Comparison of ENCODE assay signal across 11 mouse cellular contexts in the genomic region with DNA sequence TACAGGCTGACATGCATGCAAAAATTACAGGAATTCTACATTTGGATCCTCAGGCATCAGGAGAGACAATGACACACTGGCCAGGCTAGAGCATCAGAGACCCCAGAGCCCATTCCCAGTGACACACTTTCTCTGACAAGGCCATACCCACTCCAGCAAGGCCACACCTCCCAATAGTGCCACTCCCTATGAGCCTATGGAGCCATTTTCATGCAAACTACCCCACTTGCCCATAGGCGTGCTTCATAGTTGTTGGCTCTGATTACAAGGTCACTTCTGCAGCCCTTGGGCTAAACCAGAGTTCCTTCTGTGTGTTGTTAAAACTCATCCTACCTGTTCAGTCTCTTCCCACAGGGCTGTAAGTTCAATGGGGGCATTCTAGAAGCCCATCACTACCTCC. TPM values are rescaled to one million over a fixed set of nuclear protein-coding genes. Genes with fewer than 3 reads are reported as not detected.
DNase-seq lines count a peak whose midpoint lies in the region; ATAC-seq and TF ChIP-seq lines count a peak whose summit lies in the region.
"Had no signal": no experiment of that assay in that cellular context is flagged by ENCODE, and none has a peak within 500 bp of the region (broad histone marks: within the 10 kb centered on the region; RNA-seq: fewer than 3 reads in every experiment).

No protein-coding gene starts in this region.

- H3K36me3 ChIP-seq in kidney, embryonic 15.5 days = no peaks in the 10 kb centered on the region
- no peaks in the 10 kb centered on the region for H3K36me3 ChIP-seq in midbrain, embryonic 11.5 days (ENCODE audit: control insufficient read depth, insufficient read depth, low read length)
- H3K36me3 ChIP-seq in midbrain, embryonic 13.5 days = no peaks in the 10 kb centered on the region
- H3K36me3 ChIP-seq: neural tube, embryonic 13.5 days had no signal

- intact Hi-C loops in gastrocnemius, adult 2 months (cut with DNase I) = no loop called here

- no peaks in the 10 kb centered on the region for H3K27me3 ChIP-seq in kidney, embryonic 15.5 days
- H3K27me3 ChIP-seq in midbrain, embryonic 11.5 days (ENCODE audit: control insufficient read depth, insufficient read depth, low read length) = no peaks in the 10 kb centered on the region
- no peaks in the 10 kb centered on the region for H3K27me3 ChIP-seq in midbrain, embryonic 13.5 days
- H3K27me3 ChIP-seq: neural tube, embryonic 13.5 days had no signal

- no peak overlapping the region for H3K4me2 ChIP-seq in kidney, embryonic 15.5 days
- no peak overlapping the region for H3K4me2 ChIP-seq in midbrain, embryonic 11.5 days
- H3K4me2 ChIP-seq in midbrain, embryonic 13.5 days (replicated peaks) = no peak overlapping the region
- H3K4me2 ChIP-seq: neural tube, embryonic 13.5 days had no signal

- no peaks in the 10 kb centered on the region for H3K9me3 ChIP-seq in kidney, embryonic 15.5 days (replicated peaks)
- no peaks in the 10 kb centered on the region for H3K9me3 ChIP-seq in midbrain, embryonic 11.5 days (ENCODE audit: control insufficient read depth, low read length)
- H3K9me3 ChIP-seq in midbrain, embryonic 13.5 days = no peaks in the 10 kb centered on the region
- H3K9me3 ChIP-seq: neural tube, embryonic 13.5 days had no signal

- H3K4me1 ChIP-seq in kidney, embryonic 15.5 days = peaks cover 38% of the 10 kb centered on the region
- peaks cover 4% of the 10 kb centered on the region for H3K4me1 ChIP-seq in midbrain, embryonic 11.5 days (ENCODE audit: control insufficient read depth, insufficient read depth, low read length)
- peaks cover 27% of the 10 kb centered on the region for H3K4me1 ChIP-seq in midbrain, embryonic 13.5 days (replicated peaks)

- WGBS in kidney, embryonic 15.5 days = 79% methylated on average over 1 of the region's 1 CpGs
- WGBS in midbrain, embryonic 11.5 days = 55% methylated on average over 1 of the region's 1 CpGs
- WGBS in midbrain, embryonic 13.5 days = 52% methylated on average over 1 of the region's 1 CpGs

- H3K4me3 ChIP-seq in gastrocnemius, adult 2 months = peak overlapping the region; percentile 40
- no peak overlapping the region for H3K4me3 ChIP-seq in kidney, embryonic 15.5 days (replicated peaks)
- no peak overlapping the region for H3K4me3 ChIP-seq in midbrain, embryonic 11.5 days (ENCODE audit: low read depth, low read length)
- H3K4me3 ChIP-seq in midbrain, embryonic 13.5 days (replicated peaks) = no peak overlapping the region
- H3K4me3 ChIP-seq: neural tube, embryonic 13.5 days had no signal

- DNase-seq in gastrocnemius, adult 2 months = no peak
- no peak for DNase-seq in gastrocnemius, postnatal 4 days (ENCODE audit: low spot score in 2 of 2)
- DNase-seq in kidney, postnatal 36 days = no peak
- peak; percentile 53 for DNase-seq in midbrain, embryonic 11.5 days (ENCODE audit: low spot score, missing footprints)
- DNase-seq in adrenal gland, postnatal 36 days = no peak
- DNase-seq in embryo, embryonic 10.5 days (ENCODE audit: low spot score) = no peak
- DNase-seq: cerebellum, adult 2 months had no signal

- TF ChIP-seq CTCF in gastrocnemius, adult 2 months (IDR thresholded peaks at IDR 0.05) = no peak

- peak overlapping the region; percentile 63 for H3K27ac ChIP-seq in gastrocnemius, adult 2 months
- H3K27ac ChIP-seq in kidney, embryonic 15.5 days = peak overlapping the region; percentile 76; the same call in 1 of the 2 replicates
- no peak overlapping the region for H3K27ac ChIP-seq in midbrain, embryonic 11.5 days (ENCODE audit: low read depth, low read length)
- H3K27ac ChIP-seq in midbrain, embryonic 13.5 days = no peak overlapping the region
- H3K27ac ChIP-seq: liver, embryonic 14.5 days had no signal

- H3K9ac ChIP-seq in kidney, embryonic 15.5 days = no peak overlapping the region
- H3K9ac ChIP-seq in midbrain, embryonic 11.5 days (ENCODE audit: low read length) = no peak overlapping the region
- no peak overlapping the region for H3K9ac ChIP-seq in midbrain, embryonic 13.5 days (replicated peaks)
- H3K9ac ChIP-seq: liver, embryonic 14.5 days; neural tube, embryonic 13.5 days had no signal

- no peak for ATAC-seq in kidney, embryonic 15.5 days (replicated peaks; ENCODE audit: low FRiP score)
- no peak for ATAC-seq in midbrain, embryonic 11.5 days (ENCODE audit: low FRiP score)
- ATAC-seq in midbrain, embryonic 13.5 days = no peak

RNA-seq across cellular contexts. Expression of a gene that starts 25.1 kb away (rescaled TPM):
- 10 to 100 TPM in 1 of 2 experiments, 1 to 10 TPM in 1; 9.7 to 11.5 TPM for total RNA-seq in gastrocnemius, adult 2 months (2021)
- total RNA-seq in gastrocnemius, postnatal 4 days (2021) = 10 to 100 TPM; 33.0 to 36.0 TPM
- polyA plus RNA-seq in kidney, embryonic 15.5 days (2015; fragmentation: Nextera tagmentation; extraction: Ambion mirVana) = 16.4 and 16.6 TPM in 2 replicates
- polyA plus RNA-seq in midbrain, embryonic 11.5 days (2014; fragmentation: Nextera tagmentation; extraction: Ambion mirVana) = 10.4 and 13.3 TPM in 2 replicates
- 38.0 and 38.1 TPM in 2 replicates for polyA plus RNA-seq in midbrain, embryonic 13.5 days (2015; fragmentation: Nextera tagmentation; extraction: Ambion mirVana)
- 10 to 100 TPM; 11.3 to 17.1 TPM for total RNA-seq in adrenal gland, postnatal 36 days (2021)

Comparison
In these comparisons a context has a peak if more than half of its experiments do, and no peak if none do; other contexts are left out.
1. H3K27ac ChIP-seq: peak in gastrocnemius, adult 2 months (single experiment) and kidney, embryonic 15.5 days (single experiment); none in midbrain, embryonic 11.5 days (single experiment) and midbrain, embryonic 13.5 days (single experiment).